Mouse (Mus musculus): ENCODE measurements at regions not wholly inside any gene's neighbourhood (a gene's known extent, or its start where the extent isn't known, plus 50 kb on each side); places are given as distances from the start of the nearest gene placed in this dataset.

DNA sequence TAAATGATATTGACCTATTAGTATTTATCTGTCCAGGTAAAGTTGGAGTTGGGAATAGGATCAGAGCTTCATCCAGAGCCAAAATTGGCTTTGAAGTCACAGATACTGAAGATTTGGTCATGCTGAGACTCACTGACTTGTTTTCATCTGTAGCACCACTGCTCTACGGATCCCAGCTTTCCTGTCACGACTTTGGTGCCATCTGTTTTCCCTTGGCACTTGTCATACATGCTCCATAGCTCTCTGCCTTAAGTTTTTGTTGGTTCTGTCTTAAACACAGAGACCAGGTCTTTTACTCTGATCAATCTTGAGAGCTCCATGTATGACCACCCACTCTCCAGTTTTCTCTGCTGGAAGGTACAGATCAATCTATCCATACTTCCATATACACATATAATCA, 884.9 kb upstream of the Gm7489 start:
- no peak for TF ChIP-seq CTCF (IDR thresholded peaks at IDR 0.05; ENCODE audit: low read depth)
- no peak for TF ChIP-seq EP300 (IDR thresholded peaks at IDR 0.05; ENCODE audit: low read depth)
